Mouse (Mus musculus) mouse trophoblast stem cell (cell line): ENCODE measurements around the gene Igfbpl1.

Source experiments
- in situ Hi-C, 2 experiments: fragments of 300-500 bp; cut with MseI, MboI; formaldehyde crosslinking; loops; 2 replicates in 1 of 2; 3 replicates in 1 of 2; pipeline ENCODE4 v1.15.1; 2025

The Igfbpl1 gene

GRCm38 (mm10) chr4:45822781-45823575, 3.7 kb downstream of the Igfbpl1 start:
- in situ Hi-C loops, result loop anchor here in 1 of 2 experiments (25.0 kb wide), 1 partner anchor 411 kb away; the partner anchor contains the start of gene Slc25a51

DNA sequence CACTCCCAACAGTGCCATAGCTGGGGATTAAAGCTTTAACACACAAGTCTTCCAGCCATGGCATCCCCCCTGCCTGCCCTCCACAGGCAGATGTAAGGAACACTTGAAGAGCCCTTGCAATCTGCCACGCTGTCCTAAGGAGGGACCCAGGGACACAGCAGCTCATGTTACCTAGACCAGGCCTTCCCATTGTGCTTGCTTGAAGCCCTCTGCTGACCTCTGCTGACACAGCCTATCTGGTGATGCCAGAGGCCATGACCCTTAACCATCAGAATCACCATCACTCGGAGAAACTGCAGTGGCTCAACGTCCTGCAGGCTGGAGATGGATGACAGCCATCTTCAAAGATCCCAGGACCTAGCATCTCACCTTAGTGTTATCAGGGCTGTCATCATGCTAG, 4.7 kb downstream of the Igfbpl1 start:
- in situ Hi-C loops, result loop anchor here in 1 of 2 experiments (25.0 kb wide), 1 partner anchor 410 kb away; the partner anchor contains the start of gene Slc25a51

- in situ Hi-C loops, result loop anchor here in 1 of 2 experiments (25.0 kb wide), 1 partner anchor 408 kb away; the partner anchor contains the start of gene Slc25a51
These were observed 6.5 kb downstream of the Igfbpl1 start for GRCm38 (mm10) chr4:45820074-45820830.

- in situ Hi-C loops, result loop anchor here in 1 of 2 experiments (25.0 kb wide), 1 partner anchor 407 kb away; the partner anchor contains the start of gene Slc25a51
These were observed 7.4 kb downstream of the Igfbpl1 start for GRCm38 (mm10) chr4:45819208-45819931.

GRCm38 (mm10) chr4:45818814-45819207, 7.9 kb downstream of the Igfbpl1 start:
- in situ Hi-C loops, result loop anchor here in 1 of 2 experiments (25.0 kb wide), 1 partner anchor 407 kb away; the partner anchor contains the start of gene Slc25a51

- in situ Hi-C loops, result loop anchor here in 1 of 2 experiments (25.0 kb wide), 1 partner anchor 403 kb away; the partner anchor contains the start of gene Slc25a51
These were observed 11.2 kb downstream of the Igfbpl1 start for GRCm38 (mm10) chr4:45815542-45815941.

- in situ Hi-C loops, result loop anchor here in 1 of 2 experiments (25.0 kb wide), 1 partner anchor 399 kb away; the partner anchor contains the start of gene Slc25a51
These were observed 15.5 kb downstream of the Igfbpl1 start for GRCm38 (mm10) chr4:45811250-45811649.

- in situ Hi-C loops, result loop anchor here in 1 of 2 experiments (25.0 kb wide), 1 partner anchor 396 kb away; the partner anchor contains the start of gene Slc25a51
These were observed 18.7 kb downstream of the Igfbpl1 start for GRCm38 (mm10) chr4:45808034-45808433.

DNA sequence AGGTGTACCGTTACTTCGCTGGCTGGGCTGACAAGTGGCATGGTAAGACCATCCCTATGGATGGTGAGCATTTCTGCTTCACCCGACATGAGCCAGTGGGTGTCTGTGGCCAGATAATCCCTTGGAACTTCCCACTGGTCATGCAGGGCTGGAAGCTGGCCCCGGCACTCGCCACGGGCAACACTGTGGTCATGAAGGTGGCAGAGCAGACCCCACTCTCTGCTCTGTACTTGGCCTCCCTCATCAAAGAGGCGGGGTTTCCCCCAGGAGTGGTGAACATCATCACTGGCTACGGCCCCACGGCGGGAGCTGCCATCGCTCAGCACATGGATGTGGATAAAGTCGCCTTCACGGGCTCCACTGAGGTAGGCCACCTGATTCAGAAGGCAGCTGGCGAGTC, 23.8 kb downstream of the Igfbpl1 start:
- in situ Hi-C loops, result loop anchor here in 1 of 2 experiments (25.0 kb wide), 1 partner anchor 391 kb away; the partner anchor contains the start of gene Slc25a51

DNA sequence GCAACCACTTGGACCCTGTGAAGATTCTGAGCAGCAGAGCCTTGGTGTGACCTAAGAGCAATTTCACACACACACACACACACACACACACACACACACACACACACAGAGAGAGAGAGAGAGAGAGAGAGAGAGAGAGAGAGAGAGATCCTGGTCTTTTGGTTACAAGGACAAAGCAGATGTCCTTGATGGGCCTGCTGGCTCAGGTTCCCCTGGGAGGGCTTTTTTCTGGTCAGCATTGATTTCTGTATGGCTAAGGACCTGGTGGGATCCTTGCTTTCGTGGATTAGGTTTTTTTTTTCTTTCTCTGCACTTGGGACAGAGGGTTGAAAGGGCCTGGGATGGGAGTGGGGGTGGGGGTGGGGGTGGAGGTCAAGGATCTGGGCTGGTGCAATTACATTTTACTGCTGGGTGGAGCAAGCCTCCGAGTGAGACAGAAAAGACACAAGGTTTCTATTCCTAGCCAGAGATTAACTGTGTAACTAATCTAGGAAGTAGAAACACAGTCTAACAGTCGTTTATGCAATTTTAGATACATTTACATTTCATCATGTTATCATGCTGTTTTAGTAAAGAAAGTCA, 26.7 kb downstream of the Igfbpl1 start:
- in situ Hi-C loops, result loop anchor here in 1 of 2 experiments (25.0 kb wide), 1 partner anchor 388 kb away; the partner anchor contains the start of gene Slc25a51

DNA sequence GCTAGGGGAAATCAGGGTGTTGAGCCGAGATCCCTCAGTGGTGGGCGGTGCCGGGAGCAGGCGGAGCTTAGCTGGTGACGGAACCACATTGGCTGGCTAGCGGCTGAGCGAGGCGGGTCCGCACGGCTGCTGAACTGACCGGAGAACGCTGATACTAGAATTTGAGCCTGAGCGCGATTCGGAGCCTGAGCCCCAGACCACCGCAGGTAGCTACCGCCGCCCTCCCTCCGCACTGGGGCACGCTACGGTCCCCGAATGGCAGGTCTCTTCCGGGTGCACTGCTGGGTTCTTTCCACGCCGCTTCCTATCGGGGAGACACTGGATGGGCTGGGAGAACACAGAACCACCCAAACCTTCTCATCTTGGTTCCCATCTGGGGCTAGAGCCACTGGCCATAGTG, 27.8 kb downstream of the Igfbpl1 start, which contains the start of gene Aldh1b1:
TSS of gene Aldh1b1 (plus strand) at position 59 of the 400 bp plus-strand sequence.
- in situ Hi-C loops, result no loop called here

DNA sequence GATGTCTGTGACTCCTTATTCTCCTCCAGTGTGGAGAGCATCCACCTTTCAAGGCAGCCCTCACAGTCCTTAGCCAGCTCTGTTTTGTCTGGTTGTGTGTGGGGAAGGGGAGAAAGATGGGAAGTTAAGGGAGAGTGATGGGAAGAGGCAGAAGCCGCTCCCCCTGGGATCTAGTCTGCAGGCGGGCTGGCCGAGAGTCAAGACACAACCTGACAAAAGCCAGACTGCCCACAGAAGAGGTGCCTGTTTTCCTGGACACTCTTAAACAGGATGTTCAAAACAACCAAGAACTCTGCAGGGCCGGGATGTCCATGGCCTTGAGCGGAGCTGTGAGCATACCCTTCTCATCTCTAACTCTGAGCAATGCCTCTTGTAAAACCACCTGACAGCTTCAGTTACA, 30.0 kb downstream of the Igfbpl1 start:
- in situ Hi-C loops, result no loop called here

DNA sequence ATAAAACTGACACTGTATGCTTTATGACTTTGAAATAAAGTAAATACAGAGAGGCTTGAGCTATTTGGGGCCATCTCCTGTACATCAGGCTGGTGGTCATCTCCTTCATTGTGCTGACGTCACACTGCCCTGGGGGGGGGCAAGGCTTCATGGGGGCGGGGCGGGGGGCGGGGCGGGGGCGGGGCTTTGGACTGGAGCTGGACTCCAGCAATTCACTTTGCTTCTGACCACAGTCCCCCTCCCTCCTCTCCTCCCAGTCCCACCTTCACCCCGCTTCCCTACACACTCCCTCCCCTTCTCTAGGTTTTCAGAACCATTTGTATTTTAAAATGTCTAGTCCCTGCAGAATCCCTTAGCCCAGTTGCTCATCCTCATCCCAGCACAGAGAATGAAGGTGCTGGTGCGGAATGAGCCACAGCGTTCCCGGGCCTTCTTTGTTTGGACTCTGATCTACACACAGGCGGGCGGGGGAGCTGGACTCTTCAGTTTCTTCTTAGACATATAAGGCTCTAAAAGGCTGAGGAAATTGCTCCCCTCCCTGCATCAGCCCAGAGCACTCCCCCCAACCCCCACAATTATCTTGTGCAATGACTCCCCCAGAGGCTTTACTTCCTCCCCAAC, 31.4 kb downstream of the Igfbpl1 start:
- in situ Hi-C loops, result no loop called here

GRCm38 (mm10) chr4:45790018-45790417, 36.7 kb downstream of the Igfbpl1 start:
- in situ Hi-C loops, result no loop called here

- in situ Hi-C loops, result no loop called here
These were observed 37.3 kb downstream of the Igfbpl1 start for GRCm38 (mm10) chr4:45789263-45789958.

DNA sequence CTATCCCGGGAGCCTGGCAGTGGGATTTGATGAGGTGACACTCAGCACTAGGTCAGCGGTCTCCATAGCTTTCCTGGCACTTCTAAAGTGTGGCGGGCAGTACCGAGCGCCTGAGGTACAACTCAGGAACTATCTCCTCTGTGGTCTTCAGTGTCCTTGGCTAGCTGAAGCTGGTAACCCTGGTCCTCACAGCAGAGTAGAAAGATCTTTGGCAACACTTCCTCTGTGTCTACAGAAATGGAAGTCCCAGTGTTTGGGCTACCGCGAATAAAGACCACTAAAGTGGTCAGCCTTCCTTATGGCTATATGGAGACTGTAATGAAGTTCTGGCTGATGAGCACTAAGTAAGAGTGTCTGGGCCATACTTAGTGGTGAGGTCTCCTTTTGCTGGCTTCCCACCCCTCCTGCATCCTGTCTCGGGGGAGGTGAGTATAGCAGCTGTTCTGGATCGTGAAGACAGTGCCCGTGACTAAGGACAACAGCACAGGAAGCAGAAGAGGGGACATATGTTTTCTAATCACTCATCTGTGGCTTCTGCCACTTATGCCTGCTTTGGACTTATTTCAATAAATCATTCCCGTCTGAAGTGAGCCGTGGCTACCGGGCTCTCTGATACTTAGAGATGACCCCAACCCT, 38.2 kb downstream of the Igfbpl1 start:
- in situ Hi-C loops, result no loop called here

GRCm38 (mm10) chr4:45786674-45787073, 40.0 kb downstream of the Igfbpl1 start:
- in situ Hi-C loops, result no loop called here

DNA sequence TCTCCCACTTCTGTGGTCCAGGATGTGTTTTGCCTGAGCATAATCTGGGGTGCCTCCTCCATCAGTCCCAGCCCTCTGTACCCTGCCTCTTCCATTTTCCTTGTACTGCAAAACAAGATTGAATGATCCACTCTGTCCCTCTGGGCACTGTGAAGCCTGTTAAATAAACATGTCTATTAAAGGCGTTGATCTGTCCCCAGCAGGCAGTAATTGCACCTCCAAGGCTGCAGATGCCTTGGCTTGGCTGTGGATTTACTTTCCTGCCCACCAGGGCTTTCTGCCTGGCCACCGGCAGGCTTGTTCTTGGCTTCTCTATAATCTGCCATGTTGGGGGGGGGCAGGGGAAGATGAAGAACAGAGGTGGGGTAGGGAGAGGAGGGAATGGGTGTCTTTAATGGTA, 40.8 kb downstream of the Igfbpl1 start:
- in situ Hi-C loops, result no loop called here

- in situ Hi-C loops, result no loop called here
These were observed 43.1 kb downstream of the Igfbpl1 start for GRCm38 (mm10) chr4:45783671-45784070.
